Mouse (Mus musculus) MEL (cell line): ENCODE measurements around the gene Ube2d2b. TPM values are rescaled to one million over a fixed set of nuclear protein-coding genes. Genes with fewer than 3 reads are reported as not detected.

Source experiments
- DNase-seq: peaks from one replicate; pipeline ENCODE4 v3.0.0; 2011; ENCODE audit warnings: low read depth, low spot score
- H3K27ac ChIP-seq: 2 replicates; pipeline ENCODE4 v1.5.1; 2012; ENCODE audit warnings: low read depth, mild to moderate bottlenecking, control low read depth, low read length, moderate library complexity; ENCODE audit not compliant: control insufficient read depth
- H3K27me3 ChIP-seq, 2 experiments: fragments of 150-350 bp in 1 of 2; sonication (generic) in 1 of 2; 2 replicates each; pipeline ENCODE4 v1.6.1; 2012; ENCODE audit warnings: low read length in 2 of 2, mild to moderate bottlenecking in 2 of 2, improper control_type of control experiment in 1 of 2, moderate library complexity in 1 of 2; ENCODE audit not compliant: insufficient read depth in 2 of 2, control insufficient read depth in 1 of 2
- H3K36me3 ChIP-seq, 2 experiments: 2 replicates each; pipeline ENCODE4 v1.6.1; 2012 to 2014; ENCODE audit warnings: low read length in 2 of 2, improper control_type of control experiment in 1 of 2, inconsistent platforms in 1 of 2, mild to moderate bottlenecking in 1 of 2; ENCODE audit not compliant: insufficient read depth in 2 of 2, control insufficient read depth in 1 of 2
- H3K4me1 ChIP-seq, 2 experiments: fragments of 150-350 bp in 1 of 2; sonication (generic) in 1 of 2; 2 replicates each; pipeline ENCODE4 v1.6.1; 2012; ENCODE audit warnings: low read length in 2 of 2, improper control_type of control experiment in 1 of 2, mild to moderate bottlenecking in 1 of 2; ENCODE audit not compliant: insufficient read depth in 2 of 2, control insufficient read depth in 1 of 2
- H3K4me3 ChIP-seq, 2 experiments: fragments of 150-350 bp in 1 of 2; sonication (generic) in 1 of 2; 2 replicates each; pipeline ENCODE4 v1.5.1; 2012; ENCODE audit warnings: low read depth in 2 of 2, low read length in 2 of 2, mild to moderate bottlenecking in 2 of 2, moderate library complexity in 2 of 2, control low read depth in 1 of 2, improper control_type of control experiment in 1 of 2; ENCODE audit not compliant: control insufficient read depth in 1 of 2, insufficient read depth in 1 of 2
- H3K79me2 ChIP-seq: 2 replicates; pipeline ENCODE4 v1.6.1; 2012; ENCODE audit warnings: mild to moderate bottlenecking, low read length, moderate library complexity; ENCODE audit not compliant: control insufficient read depth, poor library complexity, insufficient read depth
- H3K9ac ChIP-seq: 2 replicates; pipeline ENCODE4 v1.6.1; 2012; ENCODE audit warnings: low read depth, mild to moderate bottlenecking, control low read depth, low read length, moderate library complexity; ENCODE audit not compliant: control insufficient read depth, poor library complexity, severe bottlenecking
- H3K9me3 ChIP-seq: fragments of 150-350 bp; sonication (generic); replicated peaks from 2 replicates; pipeline ENCODE4 v1.6.1; 2012; ENCODE audit warnings: mild to moderate bottlenecking, low read length, improper control_type of control experiment, moderate library complexity; ENCODE audit not compliant: insufficient read depth
- BHLHE40 ChIP-seq: IDR thresholded peaks from 2 replicates; pipeline ENCODE4 v1.6.1; 2012; ENCODE audit warnings: low read depth, mild to moderate bottlenecking, inconsistent platforms, low read length, improper control_type of control experiment, borderline replicate concordance
- CHD1 ChIP-seq: IDR thresholded peaks from 2 replicates; pipeline ENCODE4 v1.6.1; 2012; ENCODE audit warnings: low read depth, mild to moderate bottlenecking, inconsistent platforms, low read length, improper control_type of control experiment
- CHD2 ChIP-seq: IDR thresholded peaks from 2 replicates; pipeline ENCODE4 v1.6.1; 2011; ENCODE audit warnings: low read length, improper control_type of control experiment
- CTCF ChIP-seq, 3 experiments: IDR thresholded peaks in 2 of 3; conservative IDR thresholded peaks in 1 of 3; 2 replicates each; pipeline ENCODE4 v1.5.1; 2011 to 2012; ENCODE audit warnings: low read length in 3 of 3, low read depth in 2 of 3, mild to moderate bottlenecking in 2 of 3, improper control_type of control experiment in 1 of 3, inconsistent platforms in 1 of 3, mixed read lengths in 1 of 3, moderate library complexity in 1 of 3; ENCODE audit not compliant: control insufficient read depth in 1 of 3, insufficient read depth in 1 of 3, poor library complexity in 1 of 3, severe bottlenecking in 1 of 3
- E2F4 ChIP-seq: IDR thresholded peaks from 2 replicates; pipeline ENCODE4 v1.6.1; 2011; ENCODE audit warnings: low read depth, low read length, improper control_type of control experiment, borderline replicate concordance
- GABPA ChIP-seq: IDR thresholded peaks from 2 replicates; pipeline ENCODE4 v1.6.1; 2012; ENCODE audit warnings: low read depth, mild to moderate bottlenecking, inconsistent platforms, low read length, improper control_type of control experiment, moderate library complexity
- GATA1 ChIP-seq: IDR thresholded peaks from 2 replicates; pipeline ENCODE4 v1.6.1; 2011; ENCODE audit warnings: low read depth, low read length, improper control_type of control experiment
- JUND ChIP-seq: IDR thresholded peaks from 2 replicates; pipeline ENCODE4 v1.6.1; 2011; ENCODE audit warnings: low read depth, mild to moderate bottlenecking, improper control_type of control experiment, low read length
- KAT2A ChIP-seq: conservative IDR thresholded peaks from 2 replicates; pipeline ENCODE4 v1.6.1; 2012; ENCODE audit warnings: low read depth, low read length, improper control_type of control experiment, inconsistent platforms
- MAFK ChIP-seq: IDR thresholded peaks from 2 replicates; pipeline ENCODE4 v1.6.1; 2011; ENCODE audit warnings: low read depth, mild to moderate bottlenecking, low read length, improper control_type of control experiment, borderline replicate concordance
- MEF2A ChIP-seq: IDR thresholded peaks from 2 replicates; pipeline ENCODE4 v1.6.1; 2014; ENCODE audit warnings: low read depth, mild to moderate bottlenecking, inconsistent platforms, low read length, improper control_type of control experiment; ENCODE audit not compliant: poor library complexity, insufficient replicate concordance, severe bottlenecking; ENCODE audit errors: extremely low read depth
- MXI1 ChIP-seq: IDR thresholded peaks from 2 replicates; pipeline ENCODE4 v1.6.1; 2011; ENCODE audit warnings: mild to moderate bottlenecking, low read depth, low read length, improper control_type of control experiment
- NELFE ChIP-seq: IDR thresholded peaks from 2 replicates; pipeline ENCODE4 v1.6.1; 2011; ENCODE audit warnings: low read depth, low read length, improper control_type of control experiment
- NRF1 ChIP-seq: IDR thresholded peaks from 2 replicates; pipeline ENCODE4 v1.6.1; 2014; ENCODE audit warnings: low read depth, mild to moderate bottlenecking, inconsistent platforms, low read length, improper control_type of control experiment, moderate library complexity; ENCODE audit not compliant: poor library complexity, insufficient read depth, severe bottlenecking
- POLR2A ChIP-seq, 2 experiments: IDR thresholded peaks; 2 replicates each; pipeline ENCODE4 v1.6.1; 2011 to 2012; ENCODE audit warnings: low read length in 2 of 2, mild to moderate bottlenecking in 2 of 2, control low read depth in 1 of 2, improper control_type of control experiment in 1 of 2, low read depth in 1 of 2, moderate library complexity in 1 of 2; ENCODE audit not compliant: control insufficient read depth in 1 of 2, insufficient read depth in 1 of 2, poor library complexity in 1 of 2
- SMC3 ChIP-seq: IDR thresholded peaks from 2 replicates; pipeline ENCODE4 v1.6.1; 2011; ENCODE audit warnings: low read depth, low read length, improper control_type of control experiment
- TCF12 ChIP-seq: IDR thresholded peaks from 2 replicates; pipeline ENCODE4 v1.6.1; 2014; ENCODE audit warnings: low read depth, mild to moderate bottlenecking, inconsistent platforms, low read length, improper control_type of control experiment, moderate library complexity
- UBTF ChIP-seq: IDR thresholded peaks from 2 replicates; pipeline ENCODE4 v1.6.1; 2012; ENCODE audit warnings: low read depth, mild to moderate bottlenecking, inconsistent platforms, low read length, improper control_type of control experiment, moderate library complexity, borderline replicate concordance; ENCODE audit not compliant: insufficient read depth
- USF1 ChIP-seq: IDR thresholded peaks from 2 replicates; pipeline ENCODE4 v1.6.1; 2014; ENCODE audit warnings: low read depth, mild to moderate bottlenecking, inconsistent platforms, low read length, improper control_type of control experiment, moderate library complexity
- USF2 ChIP-seq, 2 experiments: IDR thresholded peaks; 2 replicates each; pipeline ENCODE4 v1.6.1; 2011 to 2012; ENCODE audit warnings: improper control_type of control experiment in 2 of 2, low read length in 2 of 2, borderline replicate concordance in 1 of 2, inconsistent platforms in 1 of 2, low read depth in 1 of 2, mild to moderate bottlenecking in 1 of 2; ENCODE audit not compliant: insufficient read depth in 1 of 2
- ZC3H11A ChIP-seq: IDR thresholded peaks from 2 replicates; pipeline ENCODE4 v1.6.1; 2012; ENCODE audit warnings: low read depth, mild to moderate bottlenecking, inconsistent platforms, low read length, improper control_type of control experiment
- ZKSCAN1 ChIP-seq: IDR thresholded peaks from 2 replicates; pipeline ENCODE4 v1.6.1; 2012; ENCODE audit warnings: low read depth, mild to moderate bottlenecking, inconsistent platforms, low read length, improper control_type of control experiment, moderate library complexity
- polyA plus RNA-seq, 2 experiments: library from polyadenylated mRNA; stranded (reverse) in 1 of 2; unstranded in 1 of 2; fragments of >175 nt in 1 of 2; fragments of >200 nt in 1 of 2; gene quantifications; 2 replicates each; pipeline versions ENCODE4 v1.2.1 to v1.2.4; 2012; ENCODE audit warnings: low replicate concordance in 2 of 2, low read depth in 1 of 2; ENCODE audit not compliant: insufficient read length in 2 of 2, insufficient read depth in 1 of 2, missing spikeins in 1 of 2
- total RNA-seq: library from RNA; depleted of rRNA; stranded (reverse); fragments of 300-350 nt; gene quantifications from 2 replicates; pipeline ENCODE4 v1.2.3, GENCODE M21; 2012

The Ube2d2b gene
- total and polyA plus RNA-seq, 3 experiments = 0.08 TPM; not detected in 2

GRCm38 (mm10) chr5:107853807-107854206 is 23.9 kb downstream of the Ube2d2b start (continued):
- TF ChIP-seq BHLHE40 (no peak), CTCF (IDR thresholded peaks at IDR 0.05 in 2 of 3, conservative IDR thresholded peaks at IDR 0.05 in 1 of 3; ENCODE audit: control insufficient read depth in 1 of 3, insufficient read depth in 1 of 3, low read depth in 2 of 3, low read length in 3 of 3, poor library complexity in 1 of 3, severe bottlenecking in 1 of 3) (no peak), UBTF (no peak)

- no peak overlapping the region for H3K9ac ChIP-seq
- no peaks in the 10 kb centered on the region; the same call in 1 of the 2 replicates for H3K79me2 ChIP-seq
- no peak overlapping the region for H3K4me3 ChIP-seq
- no peak for TF ChIP-seq GABPA
- no peak for TF ChIP-seq NELFE
- no peak for TF ChIP-seq KAT2A
- TF ChIP-seq E2F4 = no peak
- no peak for TF ChIP-seq USF2 (IDR thresholded peaks at IDR 0.05; ENCODE audit: borderline replicate concordance in 1 of 2, insufficient read depth in 1 of 2, low read depth in 1 of 2, low read length in 2 of 2)
- TF ChIP-seq GATA1 = no peak
- no peak for TF ChIP-seq NRF1
- TF ChIP-seq POLR2A (IDR thresholded peaks at IDR 0.05; ENCODE audit: control insufficient read depth in 1 of 2, insufficient read depth in 1 of 2, low read depth in 1 of 2, low read length in 2 of 2, poor library complexity in 1 of 2) = no peak
- no peak for TF ChIP-seq USF1
- no peak for TF ChIP-seq JUND
- TF ChIP-seq ZKSCAN1 = no peak
- TF ChIP-seq ZC3H11A = no peak
- no peak for TF ChIP-seq TCF12
- no peak for TF ChIP-seq BHLHE40
- TF ChIP-seq MAFK = no peak
- no peak for TF ChIP-seq MEF2A
- no peaks in the 10 kb centered on the region for H3K27me3 ChIP-seq
- DNase-seq = no peak
- H3K27ac ChIP-seq = no peak overlapping the region
- peaks cover 0 to 6% of the 10 kb centered on the region in 2 experiments; a peak in 2 of 4 replicates for H3K36me3 ChIP-seq
- no peaks in the 10 kb centered on the region for H3K9me3 ChIP-seq
- H3K4me1 ChIP-seq = peaks cover 4 to 5% of the 10 kb centered on the region in 2 experiments; a peak in 1 of 4 replicates
These were observed 24.7 kb downstream of the Ube2d2b start for GRCm38 (mm10) chr5:107854556-107854955.

GRCm38 (mm10) chr5:107855546-107855945 is 25.6 kb downstream of the Ube2d2b start:
- H3K27ac ChIP-seq = no peak overlapping the region
- DNase-seq = no peak
- no peaks in the 10 kb centered on the region for H3K9me3 ChIP-seq
- H3K4me3 ChIP-seq = no peak overlapping the region
- TF ChIP-seq SMC3 (no peak), MXI1 (no peak), CHD1 (no peak), CHD2 (no peak)
- TF ChIP-seq, all 39 proteins: peak for 0
- Histone ChIP-seq H3K27me3 (no peaks in the 10 kb centered on the region), H3K79me2 (no peaks in the 10 kb centered on the region; the same call in 1 of the 2 replicates), H3K4me1 (peaks cover 4 to 5% of the 10 kb centered on the region in 2 experiments; a peak in 1 of 4 replicates), H3K9ac (no peak overlapping the region), H3K36me3 (peaks cover 0 to 6% of the 10 kb centered on the region in 2 experiments; a peak in 2 of 4 replicates)
